Comparison of ENCODE assay signal across 11 mouse cellular contexts in the genomic region with DNA sequence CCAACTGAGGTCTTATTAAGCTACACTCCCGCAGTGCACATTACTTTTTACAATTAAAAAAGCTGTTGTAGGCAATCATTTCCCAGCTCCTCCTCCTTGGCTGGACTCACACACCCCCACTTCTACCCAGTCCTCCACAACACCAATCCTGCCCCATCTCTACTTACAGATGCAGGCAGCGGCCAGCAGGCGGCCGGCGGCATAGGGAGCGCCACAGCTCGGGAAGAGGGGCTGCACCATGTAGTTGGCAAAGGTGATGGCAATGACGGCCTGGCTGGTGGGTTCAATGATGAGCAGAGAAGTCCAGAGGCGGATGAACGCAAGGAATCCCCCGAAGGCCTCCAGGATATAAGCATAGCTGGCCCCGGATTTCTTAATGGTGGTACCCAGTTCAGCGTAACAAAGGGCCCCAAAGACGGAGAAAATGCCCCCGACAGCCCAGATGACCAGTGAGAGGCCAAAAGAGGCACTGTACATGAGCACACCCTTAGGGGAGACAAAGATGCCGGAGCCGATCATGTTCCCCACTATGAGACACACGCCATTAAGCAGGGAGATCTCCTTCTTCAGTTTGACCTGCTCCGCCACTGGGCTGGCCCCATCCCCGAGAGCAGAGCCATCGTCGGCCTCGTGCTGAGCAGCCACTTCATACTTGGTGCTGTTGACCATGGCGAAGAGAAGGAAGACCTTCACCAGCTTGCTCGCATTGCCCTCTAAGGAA. TPM values are rescaled to one million over a fixed set of nuclear protein-coding genes. Genes with fewer than 3 reads are reported as not detected.
DNase-seq lines count a peak whose midpoint lies in the region; ATAC-seq lines count a peak whose summit lies in the region.
"Had no signal": no experiment of that assay in that cellular context is flagged by ENCODE, and none has a peak within 500 bp of the region (broad histone marks: within the 10 kb centered on the region; RNA-seq: fewer than 3 reads in every experiment).

No protein-coding gene starts in this region.

- in situ Hi-C loops in ES-E14 (cut with MboI; ENCODE audit: low sequenced_read_pairs in 2 of 2, unreplicated experiment in 2 of 2): no loop called here

- ATAC-seq in hindbrain, embryonic 14.5 days (ENCODE audit: low FRiP score): no peak
- 0 out of 2 replicates have a peak, but pooled peaks have one; percentile 24 for ATAC-seq in intestine, embryonic 16.5 days
- ATAC-seq in liver, embryonic 15.5 days (ENCODE audit: insufficient read depth): no peak
- no peak for ATAC-seq in activated CD4-positive, CD25-positive, alpha-beta regulatory T cell, adult 4 months
- ATAC-seq: forebrain, embryonic 14.5 days had no signal

- H3K9ac ChIP-seq in hindbrain, embryonic 14.5 days: no peak overlapping the region
- H3K9ac ChIP-seq in ES-E14 (ENCODE audit: insufficient read depth, low read depth, low read length, poor library complexity, severe bottlenecking): peak overlapping the region; percentile 71; the same call in 1 of the 2 replicates
- H3K9ac ChIP-seq in intestine, embryonic 16.5 days (ENCODE audit: low read depth, low read length): peak overlapping the region; percentile 71
- H3K9ac ChIP-seq in liver, embryonic 15.5 days: no peak overlapping the region
- H3K9ac ChIP-seq: limb, embryonic 15.5 days; neural tube, embryonic 12.5 days had no signal

- 0 out of 2 replicates have a peak overlapping the region, but pooled peaks have one; percentile 4 for H3K4me2 ChIP-seq in hindbrain, embryonic 14.5 days (replicated peaks)
- peak overlapping the region; percentile 55 for H3K4me2 ChIP-seq in intestine, embryonic 16.5 days (ENCODE audit: low read depth, low read length)
- H3K4me2 ChIP-seq in liver, embryonic 15.5 days: peak overlapping the region; percentile 30
- H3K4me2 ChIP-seq: limb, embryonic 15.5 days; neural tube, embryonic 12.5 days had no signal

- intact Hi-C loops in left cerebral cortex, postnatal 14 days (cut with DNase I): no loop called here

- no peaks in the 10 kb centered on the region for H3K36me3 ChIP-seq in hindbrain, embryonic 14.5 days (replicated peaks; ENCODE audit: control insufficient read depth, insufficient read depth)
- no peaks in the 10 kb centered on the region for H3K36me3 ChIP-seq in hindbrain, embryonic 10.5 days
- H3K36me3 ChIP-seq in ES-E14 (ENCODE audit: control insufficient read depth, insufficient read depth, low read length, poor library complexity, severe bottlenecking): peaks cover 55% of the 10 kb centered on the region
- H3K36me3 ChIP-seq in intestine, embryonic 16.5 days (ENCODE audit: control insufficient read depth, insufficient read depth, low read length): no peaks in the 10 kb centered on the region
- 0 out of 2 replicates have a peak, but pooled peaks cover 6% of the 10 kb centered on the region for H3K36me3 ChIP-seq in liver, embryonic 15.5 days (replicated peaks)
- H3K36me3 ChIP-seq: limb, embryonic 15.5 days; neural tube, embryonic 12.5 days had no signal

- peaks cover 4% of the 10 kb centered on the region; the same call in 1 of the 2 replicates for H3K27me3 ChIP-seq in hindbrain, embryonic 14.5 days (ENCODE audit: control insufficient read depth, insufficient read depth, low read length)
- peaks cover 12% of the 10 kb centered on the region for H3K27me3 ChIP-seq in hindbrain, embryonic 10.5 days (ENCODE audit: insufficient read depth, poor library complexity, severe bottlenecking)
- no peaks in the 10 kb centered on the region for H3K27me3 ChIP-seq in intestine, embryonic 16.5 days (replicated peaks; ENCODE audit: control insufficient read depth, insufficient read depth, low read length)
- H3K27me3 ChIP-seq in liver, embryonic 15.5 days: no peaks in the 10 kb centered on the region
- H3K27me3 ChIP-seq: limb, embryonic 15.5 days; neural tube, embryonic 12.5 days had no signal

- no peak overlapping the region for H3K27ac ChIP-seq in hindbrain, embryonic 14.5 days
- H3K27ac ChIP-seq in hindbrain, embryonic 10.5 days: no peak overlapping the region; the same call in 1 of the 2 replicates
- H3K27ac ChIP-seq in ES-E14 (ENCODE audit: insufficient read depth, low read depth, low read length, poor library complexity, severe bottlenecking): no peak overlapping the region
- peak overlapping the region; percentile 90 for H3K27ac ChIP-seq in intestine, embryonic 16.5 days (ENCODE audit: low read length)
- H3K27ac ChIP-seq in liver, embryonic 15.5 days (replicated peaks): peak overlapping the region; percentile 67; the same call in 1 of the 2 replicates
- H3K27ac ChIP-seq: limb, embryonic 15.5 days; neural tube, embryonic 12.5 days had no signal

- no peak overlapping the region for H3K4me3 ChIP-seq in hindbrain, embryonic 14.5 days (replicated peaks; ENCODE audit: low read length)
- H3K4me3 ChIP-seq in hindbrain, embryonic 10.5 days: no peak overlapping the region
- peak overlapping the region in 1 of 2 experiments; percentile 42; a peak in 2 of 4 replicates for H3K4me3 ChIP-seq in ES-E14 (ENCODE audit: insufficient read depth in 1 of 2, low read depth in 1 of 2, low read length in 2 of 2, poor library complexity in 1 of 2, severe bottlenecking in 1 of 2)
- H3K4me3 ChIP-seq in intestine, embryonic 16.5 days (ENCODE audit: low read length): peak overlapping the region; percentile 41
- 0 out of 2 replicates have a peak overlapping the region, but pooled peaks have one; percentile 7 for H3K4me3 ChIP-seq in liver, embryonic 15.5 days (replicated peaks)
- H3K4me3 ChIP-seq: limb, embryonic 15.5 days; neural tube, embryonic 12.5 days had no signal

- WGBS in hindbrain, embryonic 14.5 days: 81% methylated on average over 25 of the region's 25 CpGs
- whole genome bisulfite sequencing in hindbrain, embryonic 10.5 days: 84% methylated on average over 25 of the region's 25 CpGs
- 73% methylated on average over 25 of the region's 25 CpGs for WGBS in intestine, embryonic 16.5 days
- WGBS in liver, embryonic 15.5 days (ENCODE audit: insufficient replicate concordance): 77% methylated on average over 25 of the region's 25 CpGs

- H3K4me1 ChIP-seq in hindbrain, embryonic 14.5 days (replicated peaks; ENCODE audit: control insufficient read depth, insufficient read depth, low read length): no peaks in the 10 kb centered on the region
- peaks cover 21% of the 10 kb centered on the region for H3K4me1 ChIP-seq in hindbrain, embryonic 10.5 days (replicated peaks)
- H3K4me1 ChIP-seq in ES-E14 (ENCODE audit: control insufficient read depth in 2 of 2, insufficient read depth in 2 of 2, low read length in 2 of 2, poor library complexity in 1 of 2): peaks cover 7 to 34% of the 10 kb centered on the region in 2 experiments; a peak in 2 of 4 replicates
- peaks cover 10% of the 10 kb centered on the region; the same call in 1 of the 2 replicates for H3K4me1 ChIP-seq in intestine, embryonic 16.5 days (ENCODE audit: control insufficient read depth, insufficient read depth, low read length)
- H3K4me1 ChIP-seq in liver, embryonic 15.5 days (replicated peaks): peaks cover 49% of the 10 kb centered on the region
- H3K4me1 ChIP-seq: neural tube, embryonic 12.5 days had no signal

- DNase-seq in hindbrain, embryonic 14.5 days (ENCODE audit: low spot score): no peak
- DNase-seq in hindbrain, embryonic 10.5 days (ENCODE audit: low spot score): no peak
- no peak for DNase-seq in ES-E14 (ENCODE audit: low read depth, low spot score)
- DNase-seq in urinary bladder, postnatal 4 days (ENCODE audit: low spot score in 2 of 2): no peak
- DNase-seq in left cerebral cortex, postnatal 14 days (ENCODE audit: low spot score in 2 of 2): no peak

- H3K9me3 ChIP-seq in hindbrain, embryonic 14.5 days (ENCODE audit: control insufficient read depth, low read length): no peaks in the 10 kb centered on the region
- no peaks in the 10 kb centered on the region for H3K9me3 ChIP-seq in hindbrain, embryonic 10.5 days
- H3K9me3 ChIP-seq in ES-E14 (ENCODE audit: control insufficient read depth, insufficient read depth, low read depth, low read length): no peaks in the 10 kb centered on the region
- H3K9me3 ChIP-seq in intestine, embryonic 16.5 days (ENCODE audit: control insufficient read depth, low read length): no peaks in the 10 kb centered on the region
- no peaks in the 10 kb centered on the region for H3K9me3 ChIP-seq in liver, embryonic 15.5 days (replicated peaks)
- H3K9me3 ChIP-seq: limb, embryonic 15.5 days; neural tube, embryonic 12.5 days had no signal

RNA-seq across cellular contexts. Expression of gene Slc7a7, which starts 9.1 kb away (rescaled TPM):
- 4.5 and 6.2 TPM in 2 replicates for polyA plus RNA-seq in hindbrain, embryonic 14.5 days (2014; fragmentation: Nextera tagmentation; extraction: Ambion mirVana)
- polyA plus RNA-seq in hindbrain, embryonic 10.5 days (2016; fragmentation: Nextera tagmentation; extraction: Ambion mirVana): 5.0 and 5.5 TPM in 2 replicates
- 93.1 and 310 TPM in 2 replicates for total RNA-seq in ES-E14 (2012; rRNA removed)
- polyA plus RNA-seq in intestine, embryonic 16.5 days (2015; fragmentation: Nextera tagmentation; extraction: Ambion mirVana): 93.8 and 111 TPM in 2 replicates
- 9.9 and 10.5 TPM in 2 replicates for polyA plus RNA-seq in liver, embryonic 15.5 days (2015; fragmentation: Nextera tagmentation; extraction: Ambion mirVana)
- 1 to 10 TPM; 1.5 to 2.5 TPM for total RNA-seq in left cerebral cortex, postnatal 14 days (2021)
- polyA plus RNA-seq in activated CD4-positive, CD25-positive, alpha-beta regulatory T cell, adult 4 months (2017; shearing (Covaris generic)): 1 to 10 TPM in 1 of 2 experiments, under 1 TPM in 1; 0.54 to 1.1 TPM

RNA-seq across cellular contexts. Expression of gene Mrpl52, which starts 18.2 kb away (rescaled TPM):
- 245 and 308 TPM in 2 replicates for polyA plus RNA-seq in hindbrain, embryonic 14.5 days (2014; fragmentation: Nextera tagmentation; extraction: Ambion mirVana)
- polyA plus RNA-seq in hindbrain, embryonic 10.5 days (2016; fragmentation: Nextera tagmentation; extraction: Ambion mirVana): 198 and 224 TPM in 2 replicates
- total RNA-seq in ES-E14 (2012; rRNA removed): 137 and 272 TPM in 2 replicates
- polyA plus RNA-seq in intestine, embryonic 16.5 days (2015; fragmentation: Nextera tagmentation; extraction: Ambion mirVana): 249 and 267 TPM in 2 replicates
- polyA plus RNA-seq in liver, embryonic 15.5 days (2015; fragmentation: Nextera tagmentation; extraction: Ambion mirVana): 128 and 168 TPM in 2 replicates
- total RNA-seq in left cerebral cortex, postnatal 14 days (2021): 10 to 100 TPM; 79.5 to 91.5 TPM
- polyA plus RNA-seq in activated CD4-positive, CD25-positive, alpha-beta regulatory T cell, adult 4 months (2017; shearing (Covaris generic)): 100 to 1,000 TPM; 315 to 319 TPM

RNA-seq across cellular contexts. Expression of gene Mmp14, which starts 22.9 kb away (rescaled TPM):
- polyA plus RNA-seq in hindbrain, embryonic 14.5 days (2014; fragmentation: Nextera tagmentation; extraction: Ambion mirVana): 43.6 and 47.3 TPM in 2 replicates
- 75.1 and 76.1 TPM in 2 replicates for polyA plus RNA-seq in hindbrain, embryonic 10.5 days (2016; fragmentation: Nextera tagmentation; extraction: Ambion mirVana)
- 29.8 and 67.3 TPM in 2 replicates for total RNA-seq in ES-E14 (2012; rRNA removed)
- 89.7 and 90.7 TPM in 2 replicates for polyA plus RNA-seq in intestine, embryonic 16.5 days (2015; fragmentation: Nextera tagmentation; extraction: Ambion mirVana)
- polyA plus RNA-seq in liver, embryonic 15.5 days (2015; fragmentation: Nextera tagmentation; extraction: Ambion mirVana): 22.6 and 24.7 TPM in 2 replicates
- 10 to 100 TPM; 19.0 to 22.0 TPM for total RNA-seq in left cerebral cortex, postnatal 14 days (2021)
- polyA plus RNA-seq in activated CD4-positive, CD25-positive, alpha-beta regulatory T cell, adult 4 months (2017; shearing (Covaris generic)): under 1 TPM; 0.24 to 0.25 TPM

RNA-seq across cellular contexts. Expression of gene Oxa1l, which starts 47.9 kb away (rescaled TPM):
- polyA plus RNA-seq in hindbrain, embryonic 14.5 days (2014; fragmentation: Nextera tagmentation; extraction: Ambion mirVana): 57.1 and 66.0 TPM in 2 replicates
- polyA plus RNA-seq in hindbrain, embryonic 10.5 days (2016; fragmentation: Nextera tagmentation; extraction: Ambion mirVana): 47.1 and 48.4 TPM in 2 replicates
- total RNA-seq in ES-E14 (2012; rRNA removed): 28.7 and 62.5 TPM in 2 replicates
- 42.9 and 48.6 TPM in 2 replicates for polyA plus RNA-seq in intestine, embryonic 16.5 days (2015; fragmentation: Nextera tagmentation; extraction: Ambion mirVana)
- 16.0 and 17.2 TPM in 2 replicates for polyA plus RNA-seq in liver, embryonic 15.5 days (2015; fragmentation: Nextera tagmentation; extraction: Ambion mirVana)
- 10 to 100 TPM; 61.3 to 65.4 TPM for total RNA-seq in left cerebral cortex, postnatal 14 days (2021)
- 10 to 100 TPM; 51.7 to 82.3 TPM for polyA plus RNA-seq in activated CD4-positive, CD25-positive, alpha-beta regulatory T cell, adult 4 months (2017; shearing (Covaris generic))

RNA-seq across cellular contexts. Expression of gene Lrp10, which starts 55.4 kb away (rescaled TPM):
- 29.2 and 30.8 TPM in 2 replicates for polyA plus RNA-seq in hindbrain, embryonic 14.5 days (2014; fragmentation: Nextera tagmentation; extraction: Ambion mirVana)
- 30.9 and 32.4 TPM in 2 replicates for polyA plus RNA-seq in hindbrain, embryonic 10.5 days (2016; fragmentation: Nextera tagmentation; extraction: Ambion mirVana)
- 20.8 and 48.1 TPM in 2 replicates for total RNA-seq in ES-E14 (2012; rRNA removed)
- 53.4 and 65.3 TPM in 2 replicates for polyA plus RNA-seq in intestine, embryonic 16.5 days (2015; fragmentation: Nextera tagmentation; extraction: Ambion mirVana)
- polyA plus RNA-seq in liver, embryonic 15.5 days (2015; fragmentation: Nextera tagmentation; extraction: Ambion mirVana): 21.2 and 23.0 TPM in 2 replicates
- 10 to 100 TPM; 23.2 to 31.3 TPM for total RNA-seq in left cerebral cortex, postnatal 14 days (2021)
- 10 to 100 TPM; 57.4 to 62.2 TPM for polyA plus RNA-seq in activated CD4-positive, CD25-positive, alpha-beta regulatory T cell, adult 4 months (2017; shearing (Covaris generic))

Comparison
In these comparisons a context has a peak if more than half of its experiments do, and no peak if none do; other contexts are left out.
1. H3K27ac ChIP-seq: peak in intestine, embryonic 16.5 days (single experiment) and liver, embryonic 15.5 days (single experiment); none in hindbrain, embryonic 14.5 days (single experiment), hindbrain, embryonic 10.5 days (single experiment) and ES-E14 (single experiment).
2. H3K4me2 ChIP-seq: peak in every context shown above with its lines; median percentile 55 in intestine, embryonic 16.5 days; 30 in liver, embryonic 15.5 days; 4 in hindbrain, embryonic 14.5 days.
3. H3K4me3 ChIP-seq: peak in intestine, embryonic 16.5 days (single experiment) and liver, embryonic 15.5 days (single experiment); none in hindbrain, embryonic 14.5 days (single experiment) and hindbrain, embryonic 10.5 days (single experiment).
4. H3K9ac ChIP-seq: peak in ES-E14 (single experiment) and intestine, embryonic 16.5 days (single experiment); none in hindbrain, embryonic 14.5 days (single experiment) and liver, embryonic 15.5 days (single experiment).
5. RNA of gene Mmp14, which starts 22.9 kb away (polyA plus RNA-seq): 89.7 to 90.7 TPM in intestine, embryonic 16.5 days, 75.1 to 76.1 TPM in hindbrain, embryonic 10.5 days, 43.6 to 47.3 TPM in hindbrain, embryonic 14.5 days and 22.6 to 24.7 TPM in liver, embryonic 15.5 days; 0.24 to 0.25 TPM in activated CD4-positive, CD25-positive, alpha-beta regulatory T cell, adult 4 months; every median in the first group is over 10 times any median in the second.